Mouse (Mus musculus) left cerebral cortex, postnatal 10 days (tissue): ENCODE results near the gene Car11. TPM values are rescaled to one million over a fixed set of nuclear protein-coding genes. Genes with fewer than 3 reads are reported as not detected.
"Not testable (repeated sequence)": the region's sequence is repeated elsewhere in the genome, so short reads cannot be mapped to it uniquely, and the experiment has no call there.

Experiments
- DNase-seq, 2 experiments: peaks; one replicate each; pipeline ENCODE4 v3.0.0; 2021 to 2022; ENCODE audit warnings: low spot score in 2 of 2, mixed read lengths in 1 of 2; ENCODE audit errors: extremely low spot score in 1 of 2
- intact Hi-C: fragments of 180-260 bp; cut with DNase I; formaldehyde crosslinking; loops from one replicate; pipeline ENCODE4 v1.15.1; 2025
- total RNA-seq, 2 experiments: library from RNA; stranded (reverse); gene quantifications; 2 replicates each; pipeline ENCODE4 v1.2.3; 2021

The Car11 gene
- total RNA-seq, result 100 to 1,000 TPM; 152 to 154 TPM

- intact Hi-C loops, result no loop called here
- peak in 1 of 2 experiments; percentile 74 for DNase-seq
Observed at GRCm38 (mm10) chr7:45699523-45700141, at the start of gene Car11. Gene Car11 (plus strand): TSS chr7:45699843.

- DNase-seq, intact Hi-C loops: not testable (repeated sequence)
Observed at GRCm38 (mm10) chr7:45650484-45650883, 49.2 kb upstream of the Car11 start.

- no peak for DNase-seq
- intact Hi-C loops, result no loop called here
Observed at GRCm38 (mm10) chr7:45654424-45655047, 45.1 kb upstream of the Car11 start.

GRCm38 (mm10) chr7:45660746-45661478, 38.7 kb upstream of the Car11 start:
- DNase-seq, result no peak
- intact Hi-C loops, result no loop called here

GRCm38 (mm10) chr7:45661702-45662101, 37.9 kb upstream of the Car11 start:
- intact Hi-C loops, DNase-seq: not testable (repeated sequence)

- intact Hi-C loops, result no loop called here
- DNase-seq, result no peak
Observed at GRCm38 (mm10) chr7:45665303-45666138, 34.1 kb upstream of the Car11 start.

GRCm38 (mm10) chr7:45666161-45666560, 33.5 kb upstream of the Car11 start, which contains the start of gene Fut2:
Gene Fut2 (minus strand): TSS chr7:45666394.
- intact Hi-C loops, result no loop called here
- no peak for DNase-seq

- DNase-seq, result no peak
Observed at GRCm38 (mm10) chr7:45667761-45668160, 31.9 kb upstream of the Car11 start.

GRCm38 (mm10) chr7:45668921-45669320, 30.7 kb upstream of the Car11 start:
- DNase-seq, result no peak
- intact Hi-C loops, result no loop called here

More at GRCm38 (mm10) chr7:45667761-45668160, 31.9 kb upstream of the Car11 start:
- intact Hi-C loops, result no loop called here

- intact Hi-C loops, result no loop called here
- DNase-seq, result no peak
Observed at GRCm38 (mm10) chr7:45677627-45678295, 21.9 kb upstream of the Car11 start.

GRCm38 (mm10) chr7:45678513-45678912, 21.1 kb upstream of the Car11 start:
- intact Hi-C loops, result no loop called here

GRCm38 (mm10) chr7:45679966-45680621, 19.5 kb upstream of the Car11 start:
- intact Hi-C loops, result loop anchor here (5.0 to 10.0 kb wide), 3 partner anchors 38 to 205 kb away; partner anchors contain the start of gene Rasip1
- peak in 1 of 2 experiments; percentile 56 for DNase-seq

More at GRCm38 (mm10) chr7:45678513-45678912, 21.1 kb upstream of the Car11 start:
- DNase-seq, result no peak

- intact Hi-C loops, result loop anchor here (5.0 to 10.0 kb wide), 3 partner anchors 39 to 206 kb away; partner anchors contain the start of gene Rasip1
Observed at GRCm38 (mm10) chr7:45681046-45681736, 18.5 kb upstream of the Car11 start.

GRCm38 (mm10) chr7:45682144-45683126, 17.2 kb upstream of the Car11 start:
- peak; percentile 80 to 92 for DNase-seq
- intact Hi-C loops, result loop anchor here (5.0 to 10.0 kb wide), 3 partner anchors 40 to 208 kb away; partner anchors contain the start of gene Rasip1

More at GRCm38 (mm10) chr7:45681046-45681736, 18.5 kb upstream of the Car11 start:
- DNase-seq, result no peak

GRCm38 (mm10) chr7:45683396-45684050, 16.1 kb upstream of the Car11 start, which contains the start of gene Ntn5:
Gene Ntn5 (plus strand): TSS chr7:45684022.
- intact Hi-C loops, result loop anchor here (5.0 to 10.0 kb wide), 3 partner anchors 41 to 209 kb away; partner anchors contain the start of gene Rasip1
- DNase-seq, result no peak
